Mouse (Mus musculus) E14TG2a.4 (cell line): ENCODE measurements around the gene Ccrl2.
A peak's percentile ranks its signal among the peaks of the same experiment; 100 is the strongest.

Experiments
- CTCF ChIP-seq: conservative IDR thresholded peaks from 2 replicates; pipeline ENCODE4 v1.5.1; 2014; ENCODE audit warnings: low read length
- NANOG ChIP-seq: IDR thresholded peaks from 2 replicates; pipeline ENCODE4 v1.6.1; 2014; ENCODE audit warnings: borderline replicate concordance, low read length, mixed read lengths
- POU5F1 ChIP-seq: IDR thresholded peaks from 2 replicates; pipeline ENCODE4 v1.6.1; 2014; ENCODE audit warnings: low read length, borderline replicate concordance

DNA sequence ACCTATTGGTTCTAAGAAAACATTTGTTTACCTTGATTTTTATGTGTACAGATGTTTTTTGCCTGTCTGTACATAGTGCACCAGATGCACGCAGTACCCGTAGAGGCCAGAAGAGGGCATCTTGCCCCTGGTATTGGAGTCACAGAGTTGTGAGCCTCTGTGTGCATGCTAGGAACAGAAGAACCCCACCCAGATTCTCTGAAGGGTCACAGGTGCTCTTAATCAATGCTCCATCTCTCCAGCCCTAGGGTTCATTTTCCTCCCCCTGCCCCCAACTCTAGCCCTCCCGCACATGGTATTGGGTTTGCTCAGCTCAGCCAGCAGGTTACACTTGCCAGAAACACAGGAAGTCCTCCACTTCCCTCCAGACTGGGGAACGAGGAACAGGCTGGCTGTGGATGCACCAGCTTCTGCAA is 13.2 kb upstream of the Ccrl2 start:
- peak; percentile 92 for TF ChIP-seq CTCF
- TF ChIP-seq POU5F1: no peak
- no peak for TF ChIP-seq NANOG
